Mouse (Mus musculus): ENCODE measurements at regions not wholly inside any gene's neighbourhood (a gene's known extent, or its start where the extent isn't known, plus 50 kb on each side); places are given as distances from the start of the nearest gene placed in this dataset.
A peak's percentile ranks its signal among the peaks of the same experiment; 100 is the strongest.

- no peak for TF ChIP-seq CTCF (IDR thresholded peaks at IDR 0.05; ENCODE audit: borderline replicate concordance, insufficient read depth, low read length)
- TF ChIP-seq POLR2A (IDR thresholded peaks at IDR 0.05; ENCODE audit: low read depth, low read length) = no peak
- Histone ChIP-seq H3K4me3 (ENCODE audit: insufficient read depth, low read length) (no peak overlapping the region), H3K27ac (ENCODE audit: insufficient read depth, low read length) (peak overlapping the region; percentile 92), H3K4me1 (ENCODE audit: control insufficient read depth, insufficient read depth, low read length) (peaks cover 17% of the 10 kb centered on the region)
Measured at GRCm38 (mm10) chr1:184530606-184531320, 201.7 kb downstream of the Hlx start.

- Histone ChIP-seq H3K27ac (ENCODE audit: insufficient read depth, low read length) (no peak overlapping the region), H3K4me1 (ENCODE audit: control insufficient read depth, insufficient read depth, low read length) (peaks cover 6% of the 10 kb centered on the region), H3K4me3 (ENCODE audit: insufficient read depth, low read length) (no peak overlapping the region)
- TF ChIP-seq POLR2A (IDR thresholded peaks at IDR 0.05; ENCODE audit: low read depth, low read length) = no peak
- TF ChIP-seq CTCF (IDR thresholded peaks at IDR 0.05; ENCODE audit: borderline replicate concordance, insufficient read depth, low read length) = no peak
Measured at GRCm38 (mm10) chr1:184525740-184526139, 206.7 kb downstream of the Hlx start.

- H3K4me1 ChIP-seq (ENCODE audit: control insufficient read depth, insufficient read depth, low read length) = no peaks in the 10 kb centered on the region
- no peak overlapping the region for H3K4me3 ChIP-seq (ENCODE audit: insufficient read depth, low read length)
- no peak for TF ChIP-seq POLR2A (IDR thresholded peaks at IDR 0.05; ENCODE audit: low read depth, low read length)
- no peak for TF ChIP-seq CTCF (IDR thresholded peaks at IDR 0.05; ENCODE audit: borderline replicate concordance, insufficient read depth, low read length)
- H3K27ac ChIP-seq (ENCODE audit: insufficient read depth, low read length) = peak overlapping the region; percentile 71; the same call in 1 of the 2 replicates
Measured at GRCm38 (mm10) chr1:184519551-184519950, 212.9 kb downstream of the Hlx start.

GRCm38 (mm10) chr1:184504663-184505062, 227.8 kb downstream of the Hlx start:
- no peak for TF ChIP-seq CTCF (IDR thresholded peaks at IDR 0.05; ENCODE audit: borderline replicate concordance, insufficient read depth, low read length)
- no peak for TF ChIP-seq POLR2A (IDR thresholded peaks at IDR 0.05; ENCODE audit: low read depth, low read length)
- Histone ChIP-seq H3K27ac (ENCODE audit: insufficient read depth, low read length) (no peak overlapping the region), H3K4me1 (ENCODE audit: control insufficient read depth, insufficient read depth, low read length) (no peaks in the 10 kb centered on the region), H3K4me3 (ENCODE audit: insufficient read depth, low read length) (no peak overlapping the region)

- no peak for TF ChIP-seq CTCF (IDR thresholded peaks at IDR 0.05; ENCODE audit: borderline replicate concordance, insufficient read depth, low read length)
- no peak for TF ChIP-seq POLR2A (IDR thresholded peaks at IDR 0.05; ENCODE audit: low read depth, low read length)
- no peaks in the 10 kb centered on the region for H3K4me1 ChIP-seq (ENCODE audit: control insufficient read depth, insufficient read depth, low read length)
- H3K27ac ChIP-seq (ENCODE audit: insufficient read depth, low read length) = no peak overlapping the region
- H3K4me3 ChIP-seq (ENCODE audit: insufficient read depth, low read length) = no peak overlapping the region
Measured at GRCm38 (mm10) chr1:184503827-184504355, 228.5 kb downstream of the Hlx start.

- TF ChIP-seq CTCF (IDR thresholded peaks at IDR 0.05; ENCODE audit: borderline replicate concordance, insufficient read depth, low read length) (no peak), POLR2A (IDR thresholded peaks at IDR 0.05; ENCODE audit: low read depth, low read length) (no peak)
- Histone ChIP-seq H3K4me1 (ENCODE audit: control insufficient read depth, insufficient read depth, low read length) (no peaks in the 10 kb centered on the region), H3K27ac (ENCODE audit: insufficient read depth, low read length) (no peak overlapping the region), H3K4me3 (ENCODE audit: insufficient read depth, low read length) (no peak overlapping the region)
Measured at GRCm38 (mm10) chr1:184500702-184501101, 231.7 kb downstream of the Hlx start.

GRCm38 (mm10) chr1:184498909-184499525, 233.4 kb downstream of the Hlx start:
- no peaks in the 10 kb centered on the region for H3K4me1 ChIP-seq (ENCODE audit: control insufficient read depth, insufficient read depth, low read length)
- no peak overlapping the region for H3K4me3 ChIP-seq (ENCODE audit: insufficient read depth, low read length)
- no peak overlapping the region for H3K27ac ChIP-seq (ENCODE audit: insufficient read depth, low read length)
- TF ChIP-seq POLR2A (IDR thresholded peaks at IDR 0.05; ENCODE audit: low read depth, low read length) = no peak
- TF ChIP-seq CTCF (IDR thresholded peaks at IDR 0.05; ENCODE audit: borderline replicate concordance, insufficient read depth, low read length) = no peak

- H3K4me3 ChIP-seq (ENCODE audit: insufficient read depth, low read length) = no peak overlapping the region
- H3K27ac ChIP-seq (ENCODE audit: insufficient read depth, low read length) = no peak overlapping the region
- TF ChIP-seq POLR2A (IDR thresholded peaks at IDR 0.05; ENCODE audit: low read depth, low read length) (no peak), CTCF (IDR thresholded peaks at IDR 0.05; ENCODE audit: borderline replicate concordance, insufficient read depth, low read length) (no peak)
- H3K4me1 ChIP-seq (ENCODE audit: control insufficient read depth, insufficient read depth, low read length) = no peaks in the 10 kb centered on the region
Measured at GRCm38 (mm10) chr1:184497007-184497406, 235.4 kb downstream of the Hlx start.

- Histone ChIP-seq H3K4me1 (ENCODE audit: control insufficient read depth, insufficient read depth, low read length) (no peaks in the 10 kb centered on the region), H3K27ac (ENCODE audit: insufficient read depth, low read length) (no peak overlapping the region), H3K4me3 (ENCODE audit: insufficient read depth, low read length) (no peak overlapping the region)
- TF ChIP-seq CTCF (IDR thresholded peaks at IDR 0.05; ENCODE audit: borderline replicate concordance, insufficient read depth, low read length) (no peak), POLR2A (IDR thresholded peaks at IDR 0.05; ENCODE audit: low read depth, low read length) (no peak)
Measured at GRCm38 (mm10) chr1:184493811-184494210, 238.6 kb downstream of the Hlx start.

- Histone ChIP-seq H3K27ac (ENCODE audit: insufficient read depth, low read length) (no peak overlapping the region), H3K4me1 (ENCODE audit: control insufficient read depth, insufficient read depth, low read length) (no peaks in the 10 kb centered on the region), H3K4me3 (ENCODE audit: insufficient read depth, low read length) (no peak overlapping the region)
- no peak for TF ChIP-seq CTCF (IDR thresholded peaks at IDR 0.05; ENCODE audit: borderline replicate concordance, insufficient read depth, low read length)
- no peak for TF ChIP-seq POLR2A (IDR thresholded peaks at IDR 0.05; ENCODE audit: low read depth, low read length)
Measured at GRCm38 (mm10) chr1:184492115-184492514, 240.3 kb downstream of the Hlx start.
